Mouse (Mus musculus) MEL (cell line): ENCODE data around the gene Macrod1.

ENCODE experiments used
- CTCF ChIP-seq, 3 experiments: IDR thresholded peaks in 2 of 3; conservative IDR thresholded peaks in 1 of 3; 2 replicates each; pipeline ENCODE4 v1.5.1; 2011 to 2012; ENCODE audit warnings: low read length in 3 of 3, low read depth in 2 of 3, mild to moderate bottlenecking in 2 of 3, improper control_type of control experiment in 1 of 3, inconsistent platforms in 1 of 3, mixed read lengths in 1 of 3, moderate library complexity in 1 of 3; ENCODE audit not compliant: control insufficient read depth in 1 of 3, insufficient read depth in 1 of 3, poor library complexity in 1 of 3, severe bottlenecking in 1 of 3
- E2F4 ChIP-seq: IDR thresholded peaks from 2 replicates; pipeline ENCODE4 v1.6.1; 2011; ENCODE audit warnings: low read depth, low read length, improper control_type of control experiment, borderline replicate concordance
- EP300 ChIP-seq, 2 experiments: IDR thresholded peaks; 2 replicates each; pipeline ENCODE4 v1.6.1; 2011; ENCODE audit warnings: improper control_type of control experiment in 2 of 2, low read length in 2 of 2, low read depth in 1 of 2, mild to moderate bottlenecking in 1 of 2
- MAZ ChIP-seq: IDR thresholded peaks from 2 replicates; pipeline ENCODE4 v1.6.1; 2012; ENCODE audit warnings: low read depth, mild to moderate bottlenecking, inconsistent platforms, low read length, improper control_type of control experiment
- MEF2A ChIP-seq: IDR thresholded peaks from 2 replicates; pipeline ENCODE4 v1.6.1; 2014; ENCODE audit warnings: low read depth, mild to moderate bottlenecking, inconsistent platforms, low read length, improper control_type of control experiment; ENCODE audit not compliant: poor library complexity, insufficient replicate concordance, severe bottlenecking; ENCODE audit errors: extremely low read depth
- NELFE ChIP-seq: IDR thresholded peaks from 2 replicates; pipeline ENCODE4 v1.6.1; 2011; ENCODE audit warnings: low read depth, low read length, improper control_type of control experiment
- NRF1 ChIP-seq: IDR thresholded peaks from 2 replicates; pipeline ENCODE4 v1.6.1; 2014; ENCODE audit warnings: low read depth, mild to moderate bottlenecking, inconsistent platforms, low read length, improper control_type of control experiment, moderate library complexity; ENCODE audit not compliant: poor library complexity, insufficient read depth, severe bottlenecking
- POLR2A ChIP-seq, 2 experiments: IDR thresholded peaks; 2 replicates each; pipeline ENCODE4 v1.6.1; 2011 to 2012; ENCODE audit warnings: low read length in 2 of 2, mild to moderate bottlenecking in 2 of 2, control low read depth in 1 of 2, improper control_type of control experiment in 1 of 2, low read depth in 1 of 2, moderate library complexity in 1 of 2; ENCODE audit not compliant: control insufficient read depth in 1 of 2, insufficient read depth in 1 of 2, poor library complexity in 1 of 2
- TBP ChIP-seq: IDR thresholded peaks from 2 replicates; pipeline ENCODE4 v1.8.0; 2011; ENCODE audit warnings: low read depth, low read length, improper control_type of control experiment
- UBTF ChIP-seq: IDR thresholded peaks from 2 replicates; pipeline ENCODE4 v1.6.1; 2012; ENCODE audit warnings: low read depth, mild to moderate bottlenecking, inconsistent platforms, low read length, improper control_type of control experiment, moderate library complexity, borderline replicate concordance; ENCODE audit not compliant: insufficient read depth
- USF1 ChIP-seq: IDR thresholded peaks from 2 replicates; pipeline ENCODE4 v1.6.1; 2014; ENCODE audit warnings: low read depth, mild to moderate bottlenecking, inconsistent platforms, low read length, improper control_type of control experiment, moderate library complexity
- ZNF384 ChIP-seq: IDR thresholded peaks from 2 replicates; pipeline ENCODE4 v1.6.1; 2012; ENCODE audit warnings: low read depth, mild to moderate bottlenecking, inconsistent platforms, low read length, improper control_type of control experiment

DNA sequence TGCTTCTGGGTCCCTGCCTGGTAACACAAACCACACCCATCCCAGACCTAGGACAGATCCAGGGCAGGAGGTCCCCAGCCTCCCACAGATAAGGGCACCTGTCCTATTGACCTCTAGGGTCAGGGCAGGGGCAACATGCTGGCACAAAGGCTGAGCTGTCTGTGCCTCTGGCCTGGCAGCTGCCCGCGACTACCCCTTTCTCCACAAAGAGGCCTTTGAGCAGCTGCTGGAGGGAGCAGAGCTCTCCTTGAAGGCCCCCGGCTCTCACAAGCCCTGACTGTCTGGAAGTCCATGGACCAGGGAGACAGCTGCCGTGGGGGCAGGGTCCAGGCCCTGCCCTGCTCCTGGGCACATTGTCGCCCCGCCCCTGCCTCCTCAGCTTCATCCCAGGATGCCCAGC, 98.6 kb downstream of the Macrod1 start:
- TF ChIP-seq UBTF, result no peak
- no peak for TF ChIP-seq POLR2A (IDR thresholded peaks at IDR 0.05; ENCODE audit: control insufficient read depth in 1 of 2, insufficient read depth in 1 of 2, low read depth in 1 of 2, low read length in 2 of 2, poor library complexity in 1 of 2)
- no peak for TF ChIP-seq EP300 (IDR thresholded peaks at IDR 0.05; ENCODE audit: low read depth in 1 of 2, low read length in 2 of 2)
- TF ChIP-seq E2F4, result no peak
- TF ChIP-seq CTCF (IDR thresholded peaks at IDR 0.05 in 2 of 3, conservative IDR thresholded peaks at IDR 0.05 in 1 of 3; ENCODE audit: control insufficient read depth in 1 of 3, insufficient read depth in 1 of 3, low read depth in 2 of 3, low read length in 3 of 3, poor library complexity in 1 of 3, severe bottlenecking in 1 of 3), result no peak
- no peak for TF ChIP-seq MEF2A
- no peak for TF ChIP-seq NRF1
- TF ChIP-seq USF1, result no peak
- no peak for TF ChIP-seq TBP
- no peak for TF ChIP-seq MAZ
- no peak for TF ChIP-seq ZNF384
- TF ChIP-seq NELFE, result no peak
